Mouse (Mus musculus): ENCODE data around the gene Ptges2. TPM values are rescaled to one million over a fixed set of nuclear protein-coding genes. Genes with fewer than 3 reads are reported as not detected.

Gene Ptges2
- total RNA-seq, 4 experiments from 2014 or later = 46.9 to 51.4 (median 49.9) TPM

DNA sequence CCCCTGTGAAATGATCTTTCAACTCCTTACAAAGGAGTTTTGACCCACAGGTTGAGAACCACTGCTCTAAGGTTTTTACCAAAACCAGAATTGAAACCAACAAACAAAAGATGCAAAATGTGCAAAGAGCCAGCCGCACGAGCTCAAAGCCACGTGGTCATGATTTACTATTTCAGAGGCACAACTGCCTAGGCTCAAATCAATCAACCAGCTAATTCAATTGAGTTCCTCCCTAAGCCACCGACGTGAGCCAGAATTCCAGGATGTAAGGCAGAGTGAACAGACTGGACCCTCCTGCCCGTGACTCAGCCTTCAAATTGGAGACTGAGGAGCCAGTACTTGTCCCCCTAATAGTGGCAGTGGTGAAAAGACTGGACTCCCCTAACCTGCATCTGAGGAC, 43.5 kb downstream of the Ptges2 start:
- DNase-seq (ENCODE audit: low spot score in 2 of 2) = no peak

DNA sequence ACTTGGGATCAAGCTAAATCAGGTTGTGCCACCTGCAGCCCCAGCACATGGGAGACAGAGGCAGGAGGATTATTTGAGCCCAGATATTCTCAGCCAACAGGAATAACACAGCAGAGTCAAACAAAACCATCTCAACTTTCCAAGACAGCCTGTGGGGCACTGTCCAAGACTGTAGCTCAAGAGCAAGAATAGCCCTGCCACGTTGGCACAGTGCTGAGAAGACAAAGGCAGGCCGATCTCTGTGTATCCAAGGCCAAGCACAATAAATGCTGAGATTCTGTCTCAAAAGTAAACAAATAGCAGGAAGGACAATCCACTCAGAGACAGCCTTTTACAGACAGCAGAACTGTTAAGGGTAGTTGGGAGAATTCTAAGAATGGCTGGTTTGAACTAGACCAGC, 44.5 kb downstream of the Ptges2 start:
- DNase-seq (ENCODE audit: low spot score in 2 of 2) = no peak

DNA sequence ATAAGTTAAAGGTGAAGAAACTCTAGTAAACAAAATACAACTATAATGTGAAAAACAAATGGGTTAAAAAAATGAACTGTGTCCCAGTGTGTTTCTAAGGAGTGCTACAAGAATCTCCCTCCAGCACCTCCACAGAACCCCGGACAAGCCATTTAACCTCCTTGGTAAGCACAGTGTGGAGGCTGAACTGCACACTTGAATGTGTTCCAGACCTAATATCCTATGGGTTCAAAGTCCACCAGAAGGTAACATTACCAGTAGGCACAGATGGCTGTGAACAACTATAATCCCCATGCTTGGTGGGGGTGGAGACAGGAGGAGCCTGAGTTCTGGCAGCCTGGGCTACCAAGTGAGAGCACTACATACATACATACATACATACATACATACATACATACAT, 44.9 kb downstream of the Ptges2 start:
- DNase-seq (ENCODE audit: low spot score in 2 of 2) = no peak

DNA sequence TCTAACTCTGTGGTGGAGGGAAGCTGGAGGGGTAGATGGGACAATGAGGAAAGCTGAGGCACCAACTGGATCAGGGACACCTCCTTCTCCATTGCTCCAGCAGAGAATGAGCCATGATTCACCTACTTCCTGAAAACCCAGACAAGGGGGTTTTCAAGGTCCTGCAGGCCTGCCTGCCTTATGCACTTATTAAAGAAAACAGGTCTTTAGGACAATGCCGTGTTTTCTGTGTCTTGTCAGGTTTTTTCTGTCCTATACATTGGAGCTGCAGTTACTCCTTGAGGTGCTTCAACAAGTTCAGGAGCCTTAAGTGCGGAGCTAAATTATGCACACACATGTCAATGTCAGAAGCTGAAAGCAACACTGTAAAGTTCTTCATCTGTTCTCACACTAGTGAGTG, 45.9 kb downstream of the Ptges2 start:
- DNase-seq (ENCODE audit: low spot score in 2 of 2) = no peak

DNA sequence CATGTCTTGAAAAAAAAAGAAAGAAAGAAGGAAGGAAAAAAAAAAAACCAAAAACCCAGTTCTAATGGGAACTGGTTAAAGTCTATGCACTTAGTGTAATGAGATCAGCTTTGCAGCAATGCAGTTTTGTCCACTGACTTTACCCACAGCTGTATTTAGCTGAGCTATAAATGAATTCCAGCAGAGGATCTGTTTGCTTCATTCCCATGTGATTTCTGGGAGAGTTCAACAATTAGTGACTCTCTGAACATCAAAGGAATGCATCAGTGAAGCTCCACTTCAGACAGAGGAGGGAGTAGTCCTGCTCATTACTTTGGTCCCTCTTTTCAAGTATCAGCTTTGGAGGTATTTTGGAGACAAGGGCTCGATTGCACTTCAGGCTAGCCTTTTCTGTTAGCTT, 49.8 kb downstream of the Ptges2 start:
- DNase-seq (ENCODE audit: low spot score in 2 of 2) = no peak

DNA sequence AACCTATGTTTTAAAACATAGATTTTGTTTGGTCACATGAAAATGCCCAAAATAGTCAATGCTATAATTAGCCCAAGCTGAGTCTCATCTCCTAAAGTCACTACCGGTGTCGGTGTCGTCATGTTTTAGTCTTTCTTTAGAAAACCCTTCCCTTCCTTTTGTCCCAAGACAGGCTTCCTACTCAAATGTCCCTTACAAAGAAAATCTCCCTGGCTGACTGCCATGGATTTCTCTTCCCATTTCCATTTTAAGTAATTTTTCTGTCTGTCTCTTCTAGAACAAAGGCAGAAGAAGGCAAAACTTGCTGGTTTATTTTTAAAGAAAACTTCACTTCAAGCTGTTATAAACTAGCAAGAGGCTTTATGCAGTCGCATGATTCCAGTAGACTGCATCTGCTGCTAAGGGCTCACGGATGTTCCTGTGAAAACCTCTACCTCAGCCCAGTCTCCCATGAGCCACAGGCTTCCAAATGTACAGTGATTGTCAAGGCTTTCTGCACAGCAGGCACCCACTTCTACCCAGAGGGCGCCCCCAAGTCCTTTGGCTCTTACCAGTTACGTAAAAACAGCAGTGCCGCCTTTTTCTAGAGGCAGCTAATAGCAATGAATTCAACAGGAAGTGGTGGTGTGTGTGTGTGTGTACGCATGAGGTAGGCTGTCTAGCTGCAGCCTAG, 51.7 kb downstream of the Ptges2 start:
- DNase-seq (ENCODE audit: low spot score in 2 of 2) = peak in 1 of 2 experiments; percentile 41

DNA sequence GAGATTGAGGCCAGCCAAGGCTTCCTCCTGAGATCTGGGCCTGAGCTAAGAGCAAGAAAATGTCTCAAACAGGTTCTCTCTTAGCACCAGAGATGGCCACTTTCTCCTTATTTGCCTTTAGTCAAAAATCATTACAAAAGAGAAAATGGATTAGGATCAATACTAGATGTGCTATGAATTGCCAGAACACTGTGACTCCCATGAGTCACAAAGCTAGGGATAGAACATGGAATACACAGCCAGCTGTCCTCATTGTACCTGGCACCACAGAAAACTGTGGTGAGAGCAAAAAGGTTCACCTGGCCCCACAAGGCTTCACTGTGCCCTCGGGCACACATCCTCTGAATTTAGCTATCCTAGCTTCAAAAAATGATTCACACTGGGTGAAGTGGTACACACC, 52.8 kb downstream of the Ptges2 start:
- no peak for DNase-seq (ENCODE audit: low spot score in 2 of 2)

DNA sequence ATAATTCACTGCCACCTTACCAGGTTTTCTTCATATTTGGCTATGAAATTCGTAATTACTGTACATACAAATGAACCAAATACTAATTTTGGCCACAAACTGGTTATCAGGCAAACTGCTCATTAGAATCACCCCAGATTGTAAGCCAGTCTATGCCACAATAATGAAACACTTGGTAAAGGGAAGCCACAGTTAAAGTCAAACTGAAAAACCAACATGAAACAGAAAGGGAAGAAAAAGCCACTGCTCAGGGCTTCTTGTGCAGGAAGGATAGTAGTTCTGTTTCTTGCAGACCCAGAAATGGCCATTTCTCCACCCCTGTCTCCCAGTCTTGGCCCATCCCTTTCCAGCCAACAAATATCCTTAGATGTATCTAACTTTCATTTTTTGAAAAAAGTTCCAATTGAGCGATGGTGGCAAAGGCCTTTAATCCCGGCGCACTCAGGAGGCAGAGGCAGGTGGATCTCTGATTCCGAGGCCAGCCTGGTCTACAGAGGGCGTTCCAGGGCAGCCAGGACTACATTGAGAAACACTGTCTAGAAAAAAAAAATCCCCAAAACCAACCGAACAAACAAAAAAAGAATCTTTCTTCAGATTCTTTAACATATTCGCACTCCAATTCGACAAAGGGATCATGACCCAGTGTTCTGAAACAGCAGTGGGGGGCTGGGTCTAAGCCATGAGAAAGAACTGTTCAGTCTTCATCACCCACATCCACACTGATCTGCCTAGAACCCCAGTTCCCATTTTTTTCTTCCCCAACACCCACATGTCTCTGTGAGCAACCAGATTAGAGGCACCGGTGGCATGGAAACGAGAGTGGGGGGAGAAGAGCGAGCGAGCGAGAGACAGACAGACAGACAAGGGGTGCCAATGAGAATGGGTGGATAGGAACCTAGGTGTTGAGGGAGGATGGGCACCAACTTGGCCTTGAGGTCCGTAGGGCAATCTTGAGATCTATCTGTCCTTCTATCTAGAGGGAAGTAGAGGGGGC, 54.4 kb downstream of the Ptges2 start, which contains the start of gene Naif1:
Gene Naif1 (plus strand): TSS at position 697 of the 994 bp plus-strand sequence.
- peak in 1 of 2 experiments; percentile 39 for DNase-seq (ENCODE audit: low spot score in 2 of 2)

DNA sequence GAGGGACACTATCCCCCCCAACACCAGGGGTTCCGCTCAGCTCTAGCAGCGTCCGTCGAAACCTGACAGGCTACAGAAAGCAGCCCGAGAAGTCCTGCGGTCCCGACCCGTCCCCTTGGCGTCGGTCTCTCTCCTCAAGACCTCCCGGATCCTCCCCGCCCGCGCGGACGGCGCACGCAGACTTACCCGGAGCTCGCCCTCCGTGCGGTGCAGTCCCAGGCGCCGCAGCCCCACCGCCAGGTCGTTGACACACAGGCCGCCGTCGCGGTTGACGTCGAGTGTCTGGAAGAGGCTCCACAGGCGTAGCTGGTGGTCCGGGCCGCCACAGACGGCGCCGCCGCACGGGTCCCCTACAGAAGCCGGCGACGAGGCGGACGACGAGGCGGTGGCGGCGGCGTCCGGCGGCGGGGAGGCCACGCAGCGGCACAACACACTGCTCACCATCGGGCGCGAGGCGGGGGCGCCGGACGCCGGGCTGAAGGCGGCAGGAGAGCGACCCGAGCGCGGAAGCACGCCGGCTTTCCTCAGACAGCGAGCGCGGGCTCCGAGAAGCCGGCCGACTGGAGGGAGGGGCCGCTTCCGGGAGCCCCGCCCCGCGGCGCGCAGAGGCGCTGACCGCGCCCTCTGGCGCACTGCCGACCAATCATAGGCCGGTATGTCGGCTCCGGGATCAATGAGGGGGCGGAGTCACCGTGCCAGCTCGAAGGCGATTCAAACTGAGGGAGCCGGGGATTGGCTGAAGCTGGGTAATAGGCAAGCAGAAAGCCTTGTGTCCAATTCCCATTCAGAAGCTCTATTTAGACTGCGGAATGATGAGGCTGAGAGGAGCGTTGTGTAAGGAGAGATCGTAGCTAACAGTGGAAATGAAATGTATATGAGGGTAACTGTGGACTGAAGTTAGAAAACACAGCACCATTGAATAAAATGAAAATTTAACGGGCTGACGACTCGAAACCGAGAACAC, 55.5 kb downstream of the Ptges2 start, which contains the start of gene Slc25a25:
Gene Slc25a25 (minus strand): TSS at position 565 of the 964 bp plus-strand sequence.
- peak; percentile 87 to 98 for DNase-seq (ENCODE audit: low spot score in 2 of 2)

DNA sequence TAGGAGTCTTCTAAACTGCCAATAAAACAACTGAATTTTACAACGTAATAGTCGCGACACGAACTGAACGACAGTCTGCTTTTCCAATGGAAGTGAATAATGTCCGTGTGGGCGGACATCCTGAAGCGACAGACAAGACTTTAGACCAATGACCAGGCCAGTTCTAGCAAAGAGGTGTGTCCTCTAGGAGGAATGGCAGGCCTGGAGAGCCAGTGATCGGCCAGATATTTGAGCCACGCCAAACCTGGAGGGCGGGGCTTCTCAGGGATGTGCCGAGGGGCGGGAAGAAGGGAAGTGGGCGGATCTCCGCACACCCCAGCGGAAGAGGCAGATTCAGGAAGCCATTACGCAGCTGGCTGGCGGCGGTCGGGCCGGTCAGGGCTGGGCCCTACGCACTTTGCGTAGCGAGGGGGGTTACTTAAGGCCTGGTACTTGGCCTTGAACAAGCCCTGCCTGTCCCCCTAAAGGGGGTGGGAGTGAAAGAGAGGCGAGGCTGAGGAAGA, 56.2 kb downstream of the Ptges2 start:
- DNase-seq (ENCODE audit: low spot score in 2 of 2) = peak; percentile 95 to 100

DNA sequence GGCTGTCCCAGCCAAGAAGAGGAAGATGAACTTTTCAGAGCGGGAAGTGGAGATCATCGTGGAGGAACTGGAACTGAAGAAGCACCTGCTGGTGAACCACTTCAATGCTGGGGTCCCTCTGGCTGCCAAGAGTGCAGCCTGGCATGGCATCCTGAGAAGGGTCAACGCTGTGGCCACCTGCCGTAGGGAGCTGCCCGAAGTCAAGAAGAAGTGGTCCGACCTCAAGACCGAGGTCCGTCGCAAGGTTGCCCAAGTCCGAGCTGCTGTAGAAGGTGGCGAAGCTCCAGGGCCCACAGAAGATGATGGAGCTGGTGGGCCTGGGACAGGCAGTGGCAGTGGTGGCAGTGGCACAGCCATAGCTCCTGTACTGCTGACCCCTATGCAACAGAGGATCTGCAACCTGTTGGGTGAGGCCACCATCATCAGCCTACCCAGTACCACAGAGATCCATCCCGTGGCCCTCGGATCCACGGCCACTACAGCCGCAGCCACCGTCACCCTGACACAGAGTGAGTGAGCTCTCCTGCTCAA, 56.8 kb downstream of the Ptges2 start:
- DNase-seq (ENCODE audit: low spot score in 2 of 2) = peak in 1 of 2 experiments; percentile 48

DNA sequence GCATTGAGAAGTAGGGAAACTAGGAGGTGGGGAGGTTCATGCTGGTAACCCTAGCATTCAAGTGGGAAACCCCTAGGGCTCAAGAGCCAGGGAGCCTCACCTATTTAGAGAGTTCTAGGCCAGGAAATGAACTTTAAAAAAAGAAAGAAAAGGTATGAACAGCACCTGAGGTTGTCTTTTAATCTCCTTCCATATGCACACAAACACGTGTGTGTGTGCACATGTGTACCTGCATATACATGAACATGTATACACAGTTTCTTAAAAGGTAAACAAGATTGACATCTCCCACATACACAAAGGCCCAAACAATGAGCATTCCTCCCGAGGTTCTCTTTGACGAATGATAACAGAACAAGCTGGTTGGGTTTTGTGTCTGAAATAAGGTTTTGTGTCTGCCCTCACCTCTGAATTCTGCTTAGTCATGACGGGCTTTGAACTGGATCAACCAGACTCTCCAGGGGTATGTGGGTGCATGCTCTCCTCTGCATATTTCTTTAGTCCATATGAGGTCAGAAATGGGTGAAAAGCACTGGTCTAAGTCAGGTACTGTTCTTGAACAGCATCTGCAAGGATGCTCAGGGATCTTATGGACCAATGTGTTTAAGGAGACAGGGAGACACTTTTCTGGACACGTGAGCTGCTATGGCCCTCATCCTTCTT, 58.1 kb downstream of the Ptges2 start:
- DNase-seq (ENCODE audit: low spot score in 2 of 2) = no peak

DNA sequence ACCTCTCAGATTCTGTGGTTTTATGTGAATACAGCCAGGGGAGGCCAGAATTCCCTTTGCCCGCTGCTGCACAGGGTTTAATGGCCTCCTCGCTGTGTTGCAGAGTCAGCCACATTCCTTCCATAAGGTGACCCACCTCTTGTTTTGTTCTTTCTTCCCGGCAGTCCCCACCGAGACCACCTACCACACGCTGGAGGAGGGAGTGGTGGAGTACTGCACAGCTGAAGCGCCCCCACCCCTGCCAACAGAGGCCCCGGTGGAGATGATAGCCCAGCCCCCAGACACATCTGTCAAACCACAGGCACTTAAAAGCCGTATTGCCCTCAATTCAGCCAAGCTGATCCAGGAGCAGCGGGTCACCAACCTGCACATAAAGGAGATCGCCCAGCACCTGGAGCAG, 58.9 kb downstream of the Ptges2 start:
- no peak for DNase-seq (ENCODE audit: low spot score in 2 of 2)

DNA sequence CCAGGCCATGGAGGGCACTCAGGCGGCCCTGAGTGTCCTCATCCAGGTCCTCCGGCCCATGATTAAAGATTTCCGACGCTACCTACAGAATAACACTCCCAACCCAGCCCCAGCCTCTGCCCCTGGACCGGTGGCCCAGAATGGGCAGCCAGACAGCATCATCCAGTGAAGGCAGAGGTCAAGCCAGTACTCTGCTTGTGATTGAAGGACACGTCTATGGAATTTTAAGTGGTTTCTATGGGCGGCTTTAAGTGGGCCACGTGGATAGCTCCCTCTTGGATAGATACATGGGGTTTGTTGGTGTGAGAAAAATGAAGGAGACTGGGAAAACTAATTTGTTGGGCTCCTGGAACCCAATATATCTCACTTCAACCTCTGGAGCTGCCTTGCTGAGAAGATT, 59.4 kb downstream of the Ptges2 start:
- DNase-seq (ENCODE audit: low spot score in 2 of 2) = no peak

Other genes with a start within 250 kb of the Ptges2 start
- gene Prrc2b, start 244.8 kb upstream of the Ptges2 start, total RNA-seq (2022) = 100 to 1,000 TPM; 248 to 277 (median 262) TPM
- gene Pomt1, start 159.3 kb upstream of the Ptges2 start, total RNA-seq (2022) = 10 to 100 TPM; 18.8 to 22.0 (median 19.8) TPM
- gene Uck1, start 135.7 kb upstream of the Ptges2 start, total RNA-seq (2022) = 10 to 100 TPM; 42.9 to 51.6 (median 49.4) TPM
- 10 to 100 TPM; 87.7 to 91.0 (median 89.3) TPM for gene Golga2, start 108.5 kb upstream of the Ptges2 start, total RNA-seq (2022)
- 100 to 1,000 TPM; 204 to 222 (median 213) TPM for gene Swi5, start 107.8 kb upstream of the Ptges2 start, total RNA-seq (2022)
- 10 to 100 TPM; 65.8 to 82.5 (median 75.7) TPM for gene Ciz1, start 43.6 kb upstream of the Ptges2 start, total RNA-seq (2022)
- gene Dnm1, start 42.6 kb upstream of the Ptges2 start, total RNA-seq (2022) = 1,000 to 10,000 TPM; 1,127 to 1,189 (median 1,146) TPM
- 100 to 1,000 TPM; 226 to 280 (median 259) TPM for gene 1110008P14Rik, start 14.0 kb upstream of the Ptges2 start, total RNA-seq (2022)
- under 1 TPM; 0.50 to 0.81 (median 0.63) TPM for gene Lcn2, start 7.6 kb upstream of the Ptges2 start, total RNA-seq (2022)
- 1 to 10 TPM; 3.8 to 4.1 (median 3.9) TPM for gene Naif1, start 54.6 kb downstream of the Ptges2 start, total RNA-seq (2022)
- 10 to 100 TPM; 56.5 to 66.1 (median 60.9) TPM for gene Slc25a25, start 55.5 kb downstream of the Ptges2 start, total RNA-seq (2022)
- 10 to 100 TPM; 69.0 to 78.6 (median 70.5) TPM for gene Fam102a, start 139.4 kb downstream of the Ptges2 start, total RNA-seq (2022)
- 10 to 100 TPM; 71.2 to 78.7 (median 72.8) TPM for gene Dpm2, start 175.0 kb downstream of the Ptges2 start, total RNA-seq (2022)
- gene Pip5kl1, start 178.9 kb downstream of the Ptges2 start, total RNA-seq (2022) = 10 to 100 TPM in 2 of 4 experiments, 1 to 10 TPM in 2; 9.3 to 11.0 (median 10.0) TPM
- gene 9430097D07Rik, start 179.8 kb downstream of the Ptges2 start, total RNA-seq (2022) = 1 to 10 TPM in 2 of 4 experiments, under 1 TPM in 2; 0.84 to 2.4 (median 1.1) TPM
- 10 to 100 TPM; 33.9 to 36.5 (median 34.8) TPM for gene St6galnac4, start 191.2 kb downstream of the Ptges2 start, total RNA-seq (2022)
- gene St6galnac6, start 203.8 kb downstream of the Ptges2 start, total RNA-seq (2022) = 100 to 1,000 TPM; 110 to 142 (median 119) TPM
- 100 to 1,000 TPM; 143 to 158 (median 151) TPM for gene Ak1, start 225.9 kb downstream of the Ptges2 start, total RNA-seq (2022)

Measured in left cerebral cortex, adult 8-10 months (tissue).